Mouse (Mus musculus) adrenal gland, postnatal 36 days (tissue): ENCODE measurements at regions not wholly inside any gene's neighbourhood (a gene's known extent, or its start where the extent isn't known, plus 50 kb on each side); places are given as distances from the start of the nearest gene placed in this dataset.

Experiments
- DNase-seq, 2 experiments: peaks; one replicate each; pipeline ENCODE4 v3.0.0; 2021; ENCODE audit warnings: mixed read lengths in 1 of 2

GRCm38 (mm10) chr1:78050231-78050630, 146.7 kb downstream of the Pax3 start:
- DNase-seq: no peak

GRCm38 (mm10) chr1:78032336-78032735, 164.6 kb downstream of the Pax3 start:
- no peak for DNase-seq

GRCm38 (mm10) chr1:78021766-78022165, 175.2 kb downstream of the Pax3 start:
- DNase-seq: no peak

GRCm38 (mm10) chr1:78021014-78021413, 175.9 kb downstream of the Pax3 start:
- no peak for DNase-seq

GRCm38 (mm10) chr1:78017949-78018617, 178.9 kb downstream of the Pax3 start:
- DNase-seq: no peak

GRCm38 (mm10) chr1:78016541-78017267, 180.2 kb downstream of the Pax3 start:
- DNase-seq: no peak

- DNase-seq: no peak
Measured at GRCm38 (mm10) chr1:78015999-78016398, 180.9 kb downstream of the Pax3 start.

GRCm38 (mm10) chr1:78013396-78013795, 183.5 kb downstream of the Pax3 start:
- no peak for DNase-seq

- DNase-seq: peak; percentile 56 to 61
Measured at GRCm38 (mm10) chr1:78008811-78009410, 188.0 kb downstream of the Pax3 start.

- DNase-seq: no peak
Measured at GRCm38 (mm10) chr1:78004376-78004775, 192.6 kb downstream of the Pax3 start.

GRCm38 (mm10) chr1:77998727-77999126, 198.2 kb downstream of the Pax3 start:
- DNase-seq: no peak

GRCm38 (mm10) chr1:77981528-77981927, 215.4 kb downstream of the Pax3 start:
- DNase-seq: no peak

- peak; percentile 47 to 67 for DNase-seq
Measured at GRCm38 (mm10) chr1:77978696-77979095, 218.2 kb downstream of the Pax3 start.

GRCm38 (mm10) chr1:77975941-77976340, 221.0 kb downstream of the Pax3 start:
- DNase-seq: no peak

GRCm38 (mm10) chr1:77972301-77972717, 224.6 kb downstream of the Pax3 start:
- peak; percentile 71 to 74 for DNase-seq

GRCm38 (mm10) chr1:77964656-77965335, 232.1 kb downstream of the Pax3 start:
- DNase-seq: peak; percentile 49 to 63

- DNase-seq: peak; percentile 67
Measured at GRCm38 (mm10) chr1:77959309-77959708, 237.6 kb downstream of the Pax3 start.

GRCm38 (mm10) chr1:77957156-77957767, 239.7 kb downstream of the Pax3 start:
- DNase-seq: no peak

- DNase-seq: no peak
Measured at GRCm38 (mm10) chr1:77947894-77948293, 249.0 kb downstream of the Pax3 start.

GRCm38 (mm10) chr1:77944327-77944645, 252.6 kb downstream of the Pax3 start:
- DNase-seq: no peak

GRCm38 (mm10) chr1:77943633-77944326, 253.2 kb downstream of the Pax3 start:
- no peak for DNase-seq

GRCm38 (mm10) chr1:77943101-77943500, 253.8 kb downstream of the Pax3 start:
- DNase-seq: peak in 1 of 2 experiments; percentile 30
